Mouse (Mus musculus): ENCODE results near the gene Svs1.
"Not testable (repeated sequence)": the region's sequence is repeated elsewhere in the genome, so short reads cannot be mapped to it uniquely, and the experiment has no call there.

Svs1 gene

DNA sequence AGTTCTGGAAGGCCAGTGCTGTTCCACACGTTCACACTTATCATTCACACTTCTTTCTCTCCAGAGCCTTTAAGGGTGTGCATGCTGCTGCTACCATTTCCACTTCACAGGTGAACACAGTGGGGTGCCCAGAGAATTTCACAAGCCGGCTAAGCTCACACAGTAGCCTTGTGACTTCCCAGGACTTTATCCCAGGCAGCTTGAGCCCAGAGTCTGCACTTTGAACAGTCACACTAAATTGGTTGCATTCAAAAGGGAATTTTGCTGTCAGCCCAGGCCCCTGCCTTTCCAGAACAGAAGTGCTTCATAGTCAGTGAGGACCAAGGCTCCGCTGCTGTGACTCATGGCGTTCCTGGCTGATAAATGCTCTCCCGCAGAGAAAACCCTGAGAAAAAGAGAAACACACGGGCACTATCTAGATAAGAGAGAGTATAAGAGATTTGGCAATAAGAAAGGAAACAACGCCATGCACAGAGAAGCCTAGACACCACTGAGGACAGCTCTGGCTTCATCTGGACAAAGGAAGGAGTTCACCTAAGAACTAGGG is at the start of gene Svs1:
Gene Svs1, plus strand, starts transcription at position 418 of the 547 bp plus-strand sequence.
- no peak for DNase-seq (ENCODE audit: low spot score)

GRCm38 (mm10) chr6:48949596-48949995 is 37.1 kb upstream of the Svs1 start:
- no peak for DNase-seq (ENCODE audit: low spot score)

DNA sequence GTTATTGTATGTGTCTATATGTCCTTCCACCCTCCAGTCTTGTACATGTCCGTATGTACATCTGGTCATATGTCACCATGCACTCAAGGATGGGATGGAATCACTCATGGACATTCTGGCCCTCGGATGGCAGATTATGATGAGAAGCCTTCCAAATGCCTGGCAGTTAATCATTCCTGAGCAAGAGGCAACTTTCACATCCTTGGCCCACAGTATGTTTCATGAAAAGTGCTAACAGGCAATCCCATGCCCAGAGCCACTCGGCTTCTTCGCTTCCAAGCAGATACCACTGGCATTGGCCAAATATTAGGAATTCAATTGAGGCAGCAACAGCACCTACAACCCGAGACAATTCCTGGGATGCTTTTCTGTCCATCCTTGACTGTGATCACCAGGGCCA is 36.0 kb upstream of the Svs1 start:
- DNase-seq (ENCODE audit: low spot score): no peak

- no peak for DNase-seq (ENCODE audit: low spot score)
Measured at GRCm38 (mm10) chr6:48951630-48952029, 35.0 kb upstream of the Svs1 start.

DNA sequence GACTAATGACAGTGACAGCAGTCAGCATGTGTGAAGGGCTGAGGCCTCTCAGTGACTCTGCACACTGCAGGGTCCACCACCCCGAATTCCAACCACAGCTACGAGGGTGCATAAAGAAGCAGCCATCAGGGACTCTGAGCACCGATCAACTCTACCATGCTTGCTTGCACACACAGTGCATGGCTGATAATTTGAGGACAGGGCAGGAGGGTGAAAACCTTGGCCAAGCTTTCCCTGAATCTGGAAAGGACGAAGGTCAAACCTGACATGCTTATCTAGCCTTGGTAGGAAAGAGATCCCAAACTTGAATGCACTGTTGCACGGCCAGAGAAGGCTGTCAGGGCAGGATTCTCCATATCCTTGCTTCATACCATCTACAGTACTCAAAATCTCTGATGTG is 33.4 kb upstream of the Svs1 start:
- no peak for DNase-seq (ENCODE audit: low spot score)

- no peak for DNase-seq (ENCODE audit: low spot score)
Measured at GRCm38 (mm10) chr6:48954211-48954610, 32.5 kb upstream of the Svs1 start.

DNA sequence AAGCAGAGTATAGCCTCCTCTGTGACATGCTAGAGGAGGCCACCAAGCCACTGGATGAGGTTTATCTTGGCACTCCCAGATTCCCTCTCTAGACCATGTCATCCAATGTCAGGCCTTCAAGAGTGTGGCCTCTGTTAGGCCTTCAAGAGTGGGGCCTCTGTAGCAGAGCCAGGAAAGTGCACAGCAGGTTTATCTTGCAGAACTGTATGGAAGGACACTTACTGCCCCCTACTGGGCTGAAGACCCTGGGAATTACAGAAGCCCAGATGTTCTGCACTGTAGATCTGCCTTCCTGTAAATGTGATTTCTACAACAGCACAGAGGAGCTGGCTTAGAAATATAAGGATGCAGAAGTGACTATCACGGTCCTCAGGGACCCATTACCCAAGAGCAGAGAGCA is 31.7 kb upstream of the Svs1 start:
- peak; percentile 74 for DNase-seq (ENCODE audit: low spot score)

GRCm38 (mm10) chr6:48956785-48957184 is 29.9 kb upstream of the Svs1 start:
- no peak for DNase-seq (ENCODE audit: low spot score)

DNA sequence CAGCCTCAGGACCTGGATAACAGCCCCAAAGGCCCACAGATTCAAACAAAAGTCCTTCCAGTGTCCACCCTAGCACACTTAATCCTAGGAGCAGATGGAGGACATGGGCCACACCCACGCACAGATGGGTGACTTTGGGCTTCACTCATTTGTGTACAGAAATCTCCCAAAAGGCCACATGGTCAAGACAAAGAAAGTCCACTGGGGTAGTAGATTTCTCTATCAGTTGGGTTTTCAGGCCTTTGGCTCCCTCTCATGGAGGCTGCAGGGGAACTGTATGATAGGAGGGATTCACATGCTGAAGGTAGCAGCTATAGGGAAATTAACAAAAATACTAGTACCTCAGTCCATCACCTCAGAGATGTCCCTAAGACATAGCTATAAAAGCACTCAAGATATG is 28.6 kb upstream of the Svs1 start:
- DNase-seq (ENCODE audit: low spot score): peak; percentile 68

DNA sequence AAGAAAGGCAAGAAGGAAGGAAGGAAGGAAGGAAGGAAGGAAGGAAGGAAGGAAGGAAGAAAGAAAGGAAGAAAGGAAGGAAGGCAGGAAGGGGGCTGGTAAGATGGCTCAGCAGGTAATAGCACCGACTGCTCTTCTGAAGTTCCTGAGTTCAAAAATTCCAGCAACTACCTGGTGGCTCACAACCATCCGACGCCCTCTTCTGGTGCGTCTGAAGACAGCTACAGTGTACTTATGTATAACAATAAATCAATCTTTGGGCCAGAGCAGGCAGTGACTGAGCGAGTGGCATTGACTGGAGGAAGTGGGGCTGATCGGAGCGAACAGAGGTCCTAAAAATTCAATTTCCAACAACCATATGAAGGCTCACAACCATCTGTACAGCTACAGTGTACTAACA is 27.5 kb upstream of the Svs1 start:
- DNase-seq (ENCODE audit: low spot score): peak; percentile 57

DNA sequence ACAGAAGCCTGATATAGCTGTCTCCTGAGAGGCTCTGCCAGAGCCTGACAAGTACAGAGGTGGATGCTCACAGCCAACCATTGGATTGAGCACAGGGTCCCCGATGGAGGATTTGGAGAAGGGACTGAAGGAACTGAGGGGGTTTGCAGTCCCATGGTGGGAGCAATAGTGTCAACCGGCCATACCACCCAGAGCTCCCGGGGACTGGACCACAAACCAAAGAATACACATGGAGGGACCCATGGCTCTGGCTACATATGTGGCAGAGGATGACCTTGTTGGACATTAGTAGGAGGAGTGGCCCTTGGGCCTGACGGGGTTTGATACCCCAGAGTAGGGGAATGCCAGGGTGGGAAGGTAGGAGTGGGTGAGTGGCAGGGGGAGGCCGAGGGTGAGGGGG is 20.0 kb upstream of the Svs1 start:
- not testable (repeated sequence) for DNase-seq (ENCODE audit: low spot score)

GRCm38 (mm10) chr6:48967868-48968267 is 18.8 kb upstream of the Svs1 start:
- no peak for DNase-seq (ENCODE audit: low spot score)

- no peak for DNase-seq (ENCODE audit: low spot score)
Measured at GRCm38 (mm10) chr6:48974663-48975062, 12.0 kb upstream of the Svs1 start, which contains the start of gene Doxl2. Gene Doxl2 (plus strand): TSS chr6:48974963.

DNA sequence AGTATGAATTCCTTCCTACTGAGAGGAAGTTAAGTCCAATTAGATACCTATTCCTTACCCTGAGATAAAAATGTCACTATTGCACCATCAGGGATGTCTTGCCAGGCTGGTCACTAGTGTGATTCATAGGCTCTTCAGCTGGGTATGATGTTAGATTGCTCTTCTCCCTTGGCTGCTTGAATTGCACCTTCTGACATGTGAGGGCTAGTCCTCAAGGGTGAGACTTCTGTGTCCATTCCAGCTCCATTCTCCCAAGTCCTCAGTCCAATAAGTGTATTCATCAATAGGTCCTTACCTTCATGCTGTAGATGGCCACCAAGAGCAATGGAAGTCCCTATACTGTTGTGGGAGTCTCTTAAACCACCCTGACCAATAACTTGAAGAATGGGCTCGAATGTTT is 7.0 kb upstream of the Svs1 start:
- no peak for DNase-seq (ENCODE audit: low spot score)

- no peak for DNase-seq (ENCODE audit: low spot score)
Measured at GRCm38 (mm10) chr6:48982305-48982704, 4.4 kb upstream of the Svs1 start.

DNA sequence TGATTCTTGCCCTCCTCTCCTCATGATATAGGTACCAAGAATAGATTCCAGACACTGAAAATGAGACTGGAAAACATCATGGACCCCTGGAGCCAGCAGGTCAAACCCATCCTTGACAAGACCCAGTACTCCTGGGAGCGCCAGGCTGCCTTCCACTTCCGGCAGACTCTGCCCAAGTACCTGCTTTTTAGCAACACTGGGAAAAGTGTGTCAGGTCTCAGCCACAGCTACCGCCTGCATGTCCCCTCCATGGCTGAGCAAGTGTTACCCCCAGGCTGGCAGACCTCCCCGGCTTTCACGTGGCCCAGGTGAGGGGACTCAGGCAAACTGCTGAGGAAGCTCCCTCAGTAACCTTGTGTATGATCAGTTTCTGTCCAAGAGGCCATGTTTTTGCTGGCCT is 3.3 kb downstream of the Svs1 start:
- DNase-seq (ENCODE audit: low spot score): no peak

GRCm38 (mm10) chr6:48991991-48992390 is 5.3 kb downstream of the Svs1 start:
- no peak for DNase-seq (ENCODE audit: low spot score)

DNA sequence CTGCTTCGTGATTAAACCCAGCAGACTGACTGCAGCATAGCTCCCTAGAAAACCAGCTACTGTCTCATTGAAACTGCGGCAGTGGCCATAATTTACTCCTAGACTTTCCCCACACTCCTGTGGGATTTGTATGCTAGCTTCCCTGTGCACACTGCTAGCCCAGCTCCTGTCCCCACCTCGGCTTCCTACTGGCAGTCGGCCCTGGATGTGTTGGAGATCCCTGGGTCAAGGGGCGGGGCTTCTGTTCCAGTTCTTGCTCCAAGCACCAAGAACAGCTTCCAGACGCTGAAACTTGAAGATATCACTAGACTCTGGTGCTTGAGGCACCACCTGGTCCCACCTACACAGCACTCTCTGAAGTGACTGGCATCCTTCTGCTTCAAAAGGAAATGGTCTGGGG is 11.5 kb downstream of the Svs1 start:
- DNase-seq (ENCODE audit: low spot score): no peak

- DNase-seq (ENCODE audit: low spot score): no peak
Measured at GRCm38 (mm10) chr6:48998796-48999195, 12.1 kb downstream of the Svs1 start.

- DNase-seq (ENCODE audit: low spot score): peak; percentile 10
Measured at GRCm38 (mm10) chr6:49003381-49003780, 16.7 kb downstream of the Svs1 start.

GRCm38 (mm10) chr6:49007981-49008380 is 21.3 kb downstream of the Svs1 start:
- DNase-seq (ENCODE audit: low spot score): peak; percentile 90

DNA sequence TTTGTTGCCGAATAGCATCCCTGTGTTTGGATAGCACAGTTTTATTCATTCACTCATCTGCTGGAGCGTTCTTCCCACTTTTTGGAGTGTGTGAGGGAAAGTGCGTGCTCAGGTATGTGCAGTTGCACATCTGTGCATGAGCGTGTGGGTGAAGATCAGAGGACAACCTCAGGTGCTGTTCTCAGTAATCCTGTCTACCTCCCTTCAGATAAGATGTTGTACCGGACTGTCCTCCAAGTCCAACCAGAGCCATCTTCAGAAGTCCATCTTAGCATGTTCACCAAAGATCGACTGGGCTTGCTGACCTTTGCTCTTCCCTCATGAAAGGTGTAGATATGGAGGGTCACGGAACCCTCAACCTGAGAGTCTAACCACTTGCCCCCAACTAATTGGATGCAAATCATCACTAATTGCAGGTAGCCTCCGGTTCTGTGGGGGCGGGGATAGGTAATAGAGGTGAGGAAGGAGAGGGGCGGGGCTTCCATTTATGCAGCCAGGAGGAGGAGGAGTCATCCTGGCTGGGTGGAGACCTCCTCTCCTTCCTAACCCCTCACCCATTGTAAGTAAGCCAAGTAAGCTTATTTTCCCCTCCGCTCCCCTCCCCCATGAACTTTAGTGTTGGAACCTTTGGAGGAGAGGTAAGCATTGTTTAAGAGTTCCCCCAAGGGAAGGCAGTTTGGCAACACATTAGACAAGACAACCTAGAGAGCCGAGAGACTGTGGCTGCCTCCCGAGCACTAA is 21.9 kb downstream of the Svs1 start:
- DNase-seq (ENCODE audit: low spot score): peak; percentile 15

DNA sequence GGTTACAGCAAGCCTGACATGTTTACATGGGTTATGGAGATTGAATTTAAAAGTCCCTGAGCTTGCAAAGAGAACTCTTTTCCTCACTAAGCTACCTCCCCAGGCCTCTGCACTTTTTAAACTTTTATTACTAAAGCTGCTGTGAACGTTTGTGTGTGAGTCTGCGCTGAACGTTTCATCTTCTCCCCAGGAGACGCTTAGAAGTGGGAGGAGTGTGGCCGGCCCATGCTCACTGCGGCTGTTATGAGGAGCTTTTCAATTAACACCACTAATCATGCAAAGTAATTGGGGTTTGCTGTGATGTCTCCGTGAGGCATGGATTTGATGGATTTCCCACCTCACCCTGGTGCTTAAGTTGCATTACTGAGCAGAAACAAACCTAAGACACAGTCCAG is 22.5 kb downstream of the Svs1 start:
- DNase-seq (ENCODE audit: low spot score): no peak

- DNase-seq (ENCODE audit: low spot score): no peak
Measured at GRCm38 (mm10) chr6:49009665-49010064, 23.0 kb downstream of the Svs1 start.
